Mouse (Mus musculus): Measurements from ENCODE around the gene Map3k12.

The Map3k12 gene

DNA sequence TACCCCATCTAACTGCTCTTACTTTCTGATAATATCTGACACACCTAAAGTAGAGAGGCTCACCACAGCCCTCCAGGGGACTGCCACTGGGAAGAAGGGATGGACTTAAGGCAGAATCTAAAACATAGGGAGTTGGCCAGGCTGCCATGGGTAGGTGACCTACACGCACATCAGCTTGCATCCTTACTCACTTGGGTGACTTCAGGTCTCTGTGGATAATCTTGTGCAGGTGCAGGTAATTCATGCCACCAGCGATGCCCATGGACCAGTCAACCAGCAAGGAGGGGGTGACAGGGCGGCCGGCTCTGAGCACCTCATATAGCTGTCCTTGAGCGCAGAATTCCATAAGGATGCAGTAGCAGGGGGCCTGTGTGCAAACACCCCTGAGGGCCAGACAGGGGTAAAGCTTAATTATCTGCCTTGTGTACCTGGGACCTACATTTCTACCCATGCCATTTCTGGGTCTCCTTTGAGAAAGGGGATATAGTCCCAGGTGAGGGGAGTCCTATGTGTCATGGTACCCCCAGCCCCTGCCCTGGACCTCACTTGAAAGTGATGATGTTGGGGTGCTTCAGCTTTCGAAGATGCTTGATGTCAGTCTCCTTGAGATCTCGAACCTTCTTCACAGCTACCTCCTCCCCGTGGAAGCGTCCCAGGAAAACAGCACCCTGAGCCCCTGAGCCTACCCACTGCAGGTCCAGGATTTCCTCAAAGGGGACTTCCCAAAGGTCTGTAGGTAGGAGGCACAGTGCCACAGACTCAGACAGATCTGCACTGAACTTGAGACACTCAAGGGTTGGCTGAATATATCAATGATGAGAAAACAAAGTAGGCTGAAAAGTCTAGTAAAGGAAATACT is 12.7 kb downstream of the Map3k12 start:
- no peak for DNase-seq (ENCODE audit: extremely low spot score)

GRCm38 (mm10) chr15:102503447-102503846 is 13.4 kb downstream of the Map3k12 start, which contains the start of gene Gm10337:
Gm10337 (plus strand) TSS chr15:102503722.
- DNase-seq (ENCODE audit: extremely low spot score) = no peak

- DNase-seq (ENCODE audit: extremely low spot score) = no peak
These were observed 14.5 kb downstream of the Map3k12 start for GRCm38 (mm10) chr15:102502254-102502840.

DNA sequence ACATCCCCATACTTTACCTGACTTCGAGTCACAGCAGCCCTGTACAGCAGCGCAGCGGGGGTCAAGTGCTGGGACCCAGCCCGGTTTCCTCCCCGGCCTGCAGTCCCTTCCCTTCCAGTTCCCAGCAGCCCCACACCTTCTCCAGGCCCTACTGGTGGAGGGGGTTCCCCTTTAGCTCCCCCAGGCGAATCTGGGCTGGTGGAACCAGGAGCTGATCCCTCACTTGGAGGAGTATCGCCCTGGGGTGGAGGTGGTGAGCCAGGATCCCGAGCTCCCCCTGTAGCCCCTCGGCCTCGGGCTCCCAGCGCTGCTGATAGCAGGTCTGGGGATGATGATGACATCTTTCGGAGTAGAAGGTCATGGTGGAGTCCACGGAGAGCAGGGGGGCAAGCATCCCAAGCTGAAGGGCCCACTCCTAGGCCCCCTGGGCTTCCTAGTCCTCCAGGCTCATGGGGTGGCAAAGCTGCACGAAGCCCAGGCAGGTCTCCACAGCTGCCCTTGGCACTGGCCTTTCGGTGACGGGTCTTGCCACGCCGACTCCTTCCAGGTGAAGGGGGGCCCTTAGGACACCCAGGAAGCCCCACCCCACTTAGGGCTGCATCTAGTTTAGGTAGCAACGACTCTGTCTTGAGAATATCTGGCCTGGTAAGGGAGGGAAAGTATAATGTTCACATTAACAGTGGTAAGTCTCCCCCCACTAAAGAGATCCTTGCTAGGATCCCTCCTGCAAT is 15.6 kb downstream of the Map3k12 start:
- no peak for DNase-seq (ENCODE audit: extremely low spot score)

DNA sequence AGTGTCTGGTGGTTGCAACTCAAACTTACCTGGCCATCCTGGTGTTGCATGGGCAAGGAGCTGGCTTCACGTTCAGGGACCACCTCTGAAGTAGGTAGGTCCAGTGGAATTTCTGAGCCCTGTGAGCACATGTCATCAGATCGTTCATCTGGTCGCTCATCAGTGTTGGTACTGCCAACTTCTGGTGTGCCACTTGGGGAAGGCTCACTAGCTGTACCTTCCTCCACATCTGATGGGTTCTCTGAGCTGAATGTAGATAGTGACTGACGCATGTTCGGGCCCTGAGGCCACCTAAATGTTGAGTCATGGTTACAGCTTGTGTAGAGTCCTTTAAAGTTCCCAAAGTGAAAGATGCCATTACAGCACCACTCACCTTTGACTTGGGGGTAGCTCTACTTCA is 16.4 kb downstream of the Map3k12 start:
- no peak for DNase-seq (ENCODE audit: extremely low spot score)

DNA sequence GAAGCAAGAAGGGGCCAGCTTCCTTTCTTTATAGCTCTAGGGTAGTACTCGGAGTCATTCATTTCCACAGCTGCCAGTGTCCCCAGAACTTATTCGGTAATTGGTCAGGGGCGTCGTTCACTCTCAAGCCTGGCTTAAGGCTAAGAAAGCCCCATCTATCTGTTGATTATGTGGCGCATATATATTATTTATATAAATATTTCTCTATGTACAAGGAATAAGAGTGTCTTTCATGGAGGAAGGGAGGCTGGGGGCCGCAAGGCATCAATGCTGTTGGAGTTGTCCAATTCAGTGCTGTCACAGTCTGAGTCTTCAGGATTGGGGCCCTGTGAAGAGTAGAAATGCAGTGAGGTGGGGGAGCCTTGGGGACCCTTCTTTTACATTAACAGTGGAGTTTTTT is 17.0 kb downstream of the Map3k12 start:
- no peak for DNase-seq (ENCODE audit: extremely low spot score)

- DNase-seq (ENCODE audit: extremely low spot score) = no peak
These were observed 17.5 kb downstream of the Map3k12 start for GRCm38 (mm10) chr15:102499370-102499769.

DNA sequence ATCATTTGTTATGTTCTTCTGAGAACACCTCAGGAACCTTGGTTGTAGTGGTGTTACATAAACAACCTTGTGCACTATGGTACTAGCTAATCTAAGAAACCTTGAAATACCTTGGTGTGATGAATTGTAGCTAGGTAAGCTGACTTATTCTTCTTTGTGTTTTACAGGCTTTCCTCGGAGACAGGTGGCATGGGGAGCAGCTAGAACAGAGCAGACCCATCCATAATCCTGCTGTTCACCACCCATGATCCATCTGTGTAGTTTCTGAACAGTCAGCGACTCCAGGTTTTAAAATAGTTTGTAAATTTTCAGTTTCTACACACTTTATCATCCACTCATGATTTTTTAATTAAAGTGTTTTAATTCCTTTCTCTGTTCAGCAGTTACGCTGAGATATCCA is 18.5 kb downstream of the Map3k12 start:
- DNase-seq (ENCODE audit: extremely low spot score) = no peak

DNA sequence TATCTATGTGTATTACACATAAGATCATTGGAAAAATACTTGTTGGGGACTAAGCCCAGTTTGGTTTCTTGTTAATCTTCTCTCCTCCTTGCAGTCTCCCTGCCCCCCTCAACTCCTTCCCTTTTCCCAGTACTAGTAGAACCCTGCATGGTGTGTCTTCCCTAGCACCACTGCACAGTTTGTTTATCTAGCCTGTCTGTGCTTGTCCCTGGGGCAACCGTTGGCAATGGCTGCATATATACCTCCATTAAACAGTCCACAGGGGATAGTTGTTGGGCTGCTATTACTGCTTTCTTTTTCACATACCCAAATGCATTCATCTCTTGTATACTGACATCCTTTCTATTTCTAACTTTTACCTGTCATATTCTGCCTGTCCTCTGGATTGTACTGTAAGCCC is 29.2 kb downstream of the Map3k12 start:
- DNase-seq (ENCODE audit: extremely low spot score) = no peak

- no peak for DNase-seq (ENCODE audit: extremely low spot score)
These were observed 31.0 kb downstream of the Map3k12 start for GRCm38 (mm10) chr15:102485853-102486252.

- DNase-seq (ENCODE audit: extremely low spot score) = no peak
These were observed 33.7 kb downstream of the Map3k12 start for GRCm38 (mm10) chr15:102483136-102483535.

GRCm38 (mm10) chr15:102474520-102474919 is 42.3 kb downstream of the Map3k12 start:
- no peak for DNase-seq (ENCODE audit: extremely low spot score)

GRCm38 (mm10) chr15:102473246-102473645 is 43.6 kb downstream of the Map3k12 start:
- DNase-seq (ENCODE audit: extremely low spot score) = no peak

- no peak for DNase-seq (ENCODE audit: extremely low spot score)
These were observed 45.1 kb downstream of the Map3k12 start for GRCm38 (mm10) chr15:102471727-102472126.

DNA sequence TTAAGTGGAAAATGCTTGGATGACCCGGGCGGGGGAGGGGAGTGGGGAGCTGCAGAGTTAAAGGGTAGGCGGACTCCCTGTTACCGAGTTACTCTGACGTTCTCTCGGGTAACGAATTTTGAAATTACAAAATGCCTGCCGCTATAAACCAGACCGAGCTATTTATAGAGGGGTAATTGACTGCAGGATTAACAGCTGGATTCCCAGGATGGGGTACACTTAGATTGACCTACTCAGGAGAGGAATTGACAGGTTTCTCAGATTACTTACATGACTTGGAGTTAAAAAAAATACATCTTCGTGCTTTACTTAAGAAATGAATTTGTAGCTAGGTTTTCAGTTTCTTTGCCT is 45.6 kb downstream of the Map3k12 start:
- DNase-seq (ENCODE audit: extremely low spot score) = no peak

DNA sequence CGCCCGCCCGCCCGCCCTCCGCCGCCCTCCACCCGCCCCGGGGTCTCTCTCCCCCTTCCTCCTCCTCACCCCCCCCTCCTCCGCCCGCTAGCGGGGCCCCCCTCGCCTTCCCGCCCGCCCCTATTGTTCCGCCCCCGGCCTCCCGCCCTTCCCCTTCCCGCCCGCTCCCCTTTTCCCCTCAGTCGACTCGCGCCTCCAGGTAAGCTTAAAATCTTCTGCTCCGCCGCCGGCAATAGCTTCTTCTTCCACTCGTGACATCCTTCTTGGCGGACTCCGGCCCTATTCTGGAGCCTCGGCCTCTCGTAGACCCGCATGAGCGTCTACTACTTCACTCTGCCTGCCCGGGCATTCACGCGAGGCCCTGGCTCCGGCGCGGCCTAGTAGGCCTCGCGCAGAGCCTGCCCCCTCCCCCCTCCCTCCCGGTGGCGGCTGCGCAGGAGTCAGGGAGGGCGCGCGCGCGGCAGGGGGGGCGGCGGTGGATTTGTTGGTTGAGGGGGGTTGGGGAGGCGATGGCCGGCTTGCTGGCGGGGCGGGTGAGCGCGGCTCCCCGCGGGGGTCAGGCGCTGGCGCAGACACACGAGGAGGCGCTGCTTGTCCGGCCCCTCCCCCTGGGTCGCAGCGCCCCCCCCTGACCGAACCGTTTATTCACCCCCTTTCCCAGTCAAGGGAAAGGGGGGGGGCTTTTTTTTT is 46.1 kb downstream of the Map3k12 start:
- peak; percentile 91 for DNase-seq (ENCODE audit: extremely low spot score)

GRCm38 (mm10) chr15:102470183-102470604 is 46.7 kb downstream of the Map3k12 start, which contains the start of gene Pcbp2:
Pcbp2 (plus strand) TSS chr15:102470539.
- DNase-seq (ENCODE audit: extremely low spot score) = peak; percentile 97

DNA sequence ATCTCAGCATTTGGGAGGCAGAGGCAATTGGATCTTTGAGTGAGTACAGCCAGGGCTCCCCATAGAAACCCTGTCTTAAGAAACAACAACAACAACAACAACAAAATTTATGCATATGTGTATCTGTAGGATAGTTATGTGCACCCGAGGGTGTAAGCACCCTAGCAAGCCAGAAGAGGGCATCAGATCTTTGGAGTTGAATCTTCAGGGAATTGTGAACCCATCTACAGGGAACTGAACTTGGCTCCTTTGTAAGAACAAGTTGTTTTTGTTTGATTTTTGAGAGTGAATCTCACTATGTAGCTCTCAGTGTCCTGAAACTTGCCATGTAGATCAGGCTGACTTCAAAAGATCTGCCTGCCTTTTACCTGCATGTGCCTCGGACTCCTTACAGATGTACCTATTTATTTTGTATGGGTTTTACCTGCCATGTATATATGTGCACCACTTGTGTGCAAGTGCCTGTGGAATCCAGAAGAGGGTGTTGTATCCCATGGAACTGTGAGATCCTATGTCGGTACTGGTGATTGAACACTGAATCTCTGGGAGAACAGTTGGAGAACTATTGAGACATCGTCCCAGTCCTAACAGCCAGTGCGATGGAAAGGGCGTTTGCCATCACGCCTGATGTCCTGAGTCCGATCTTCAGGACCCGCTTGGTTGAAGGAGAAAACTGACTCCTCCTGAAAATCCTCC is 48.0 kb downstream of the Map3k12 start:
- DNase-seq (ENCODE audit: extremely low spot score) = no peak

- DNase-seq (ENCODE audit: extremely low spot score) = no peak
These were observed 53.2 kb downstream of the Map3k12 start for GRCm38 (mm10) chr15:102463666-102464065.

DNA sequence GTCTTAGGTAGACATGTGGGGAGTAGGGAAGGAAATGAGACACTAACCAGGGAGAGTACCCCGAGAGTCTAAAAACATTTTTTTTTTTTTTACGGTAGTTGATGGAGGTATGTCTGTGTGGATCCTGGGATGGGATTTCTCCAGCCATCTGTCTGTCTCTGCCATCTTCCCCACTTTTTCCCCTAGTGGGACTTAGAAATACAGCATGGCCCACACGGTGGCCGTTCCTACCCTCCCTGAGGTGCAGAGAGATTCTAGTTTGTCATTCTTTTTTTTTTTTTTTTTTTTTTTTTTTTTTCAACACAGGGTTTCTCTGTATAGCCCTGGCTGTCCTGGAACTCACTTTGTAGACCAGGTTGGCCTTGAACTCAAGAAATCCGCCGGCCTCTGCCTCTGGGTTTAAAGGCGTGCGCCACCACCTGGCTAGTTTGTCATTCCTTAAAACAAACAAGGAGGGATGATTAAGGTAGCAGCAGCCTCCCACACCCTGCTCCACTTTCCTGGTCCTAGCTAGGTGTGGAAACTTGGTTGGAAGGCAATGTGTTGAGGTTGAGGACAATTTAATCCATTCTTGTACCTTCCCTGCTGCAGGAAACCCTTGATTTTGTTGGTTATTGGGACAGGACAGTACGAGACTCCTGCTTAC is 55.3 kb downstream of the Map3k12 start:
- DNase-seq (ENCODE audit: extremely low spot score) = no peak

DNA sequence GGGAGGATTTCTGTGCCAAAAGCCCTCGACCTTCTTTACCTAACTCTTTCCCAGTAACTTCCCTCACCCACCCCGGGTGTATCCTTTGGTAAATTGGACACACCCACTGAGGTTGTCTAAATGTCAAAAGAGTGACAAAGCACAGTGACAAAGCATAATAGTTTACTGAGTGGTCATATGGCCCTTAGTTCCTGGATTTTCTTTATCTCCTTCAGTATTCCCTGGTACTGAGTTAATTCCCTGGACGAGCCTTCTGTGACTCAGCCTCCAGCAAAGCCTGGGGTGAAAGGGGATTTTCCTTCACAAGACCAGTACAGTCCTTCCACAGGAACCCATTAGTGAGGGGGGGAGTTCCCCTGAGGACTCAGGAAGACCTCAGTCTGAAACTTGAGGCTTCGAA is 55.9 kb downstream of the Map3k12 start:
- DNase-seq (ENCODE audit: extremely low spot score) = no peak
